Mouse (Mus musculus) stomach, embryonic 16.5 days (tissue): ENCODE measurements at regions not wholly inside any gene's neighbourhood (a gene's known extent, or its start where the extent isn't known, plus 50 kb on each side); places are given as distances from the start of the nearest gene placed in this dataset.

Experiments
- ATAC-seq: fragments of 200-750 bp; cut with Nextera tagmentation; 2 replicates; pipeline ENCODE4 v1.8.0; 2017; ENCODE audit warnings: moderate number of reproducible peaks, moderate TSS enrichment; ENCODE audit not compliant: insufficient read depth, low FRiP score
- H3K27ac ChIP-seq: fragments of 300-500 bp; sonication (generic); 2 replicates; pipeline ENCODE4 v1.5.1; 2014; ENCODE audit warnings: low read length
- H3K27me3 ChIP-seq: fragments of 300-500 bp; sonication (generic); 2 replicates; pipeline ENCODE4 v1.6.1; 2014; ENCODE audit warnings: low read length, control low read depth, mixed read lengths; ENCODE audit not compliant: control insufficient read depth, insufficient read depth
- H3K36me3 ChIP-seq: fragments of 300-500 bp; sonication (generic); 2 replicates; pipeline ENCODE4 v1.6.1; 2014; ENCODE audit warnings: low read length; ENCODE audit not compliant: control insufficient read depth, insufficient read depth
- H3K4me1 ChIP-seq: fragments of 300-500 bp; sonication (generic); 2 replicates; pipeline ENCODE4 v1.6.1; 2014; ENCODE audit warnings: low read length, control low read depth, mixed read lengths; ENCODE audit not compliant: control insufficient read depth, insufficient read depth
- H3K4me2 ChIP-seq: fragments of 300-500 bp; sonication (generic); 2 replicates; pipeline ENCODE4 v1.6.1; 2014; ENCODE audit warnings: low read depth, low read length, mixed read lengths
- H3K4me3 ChIP-seq: fragments of 300-500 bp; sonication (generic); replicated peaks from 2 replicates; pipeline ENCODE4 v1.5.1; 2014; ENCODE audit warnings: mild to moderate bottlenecking, low read length
- H3K9ac ChIP-seq: fragments of 300-500 bp; sonication (generic); 2 replicates; pipeline ENCODE4 v1.6.1; 2014; ENCODE audit warnings: low read length
- H3K9me3 ChIP-seq: fragments of 300-500 bp; sonication (generic); replicated peaks from 2 replicates; pipeline ENCODE4 v1.6.1; 2016; ENCODE audit warnings: low read length, control low read depth; ENCODE audit not compliant: control insufficient read depth
- WGBS: fragments of 180-500 bp; shearing (Covaris S2); extraction: QIAGEN DNeasy Blood & Tissue Kit; methylation state at CpG from one replicate; pipeline ENCODE4 v1.1.7; 2014; 5-methylcytosine and 5-hydroxymethylcytosine counted together

DNA sequence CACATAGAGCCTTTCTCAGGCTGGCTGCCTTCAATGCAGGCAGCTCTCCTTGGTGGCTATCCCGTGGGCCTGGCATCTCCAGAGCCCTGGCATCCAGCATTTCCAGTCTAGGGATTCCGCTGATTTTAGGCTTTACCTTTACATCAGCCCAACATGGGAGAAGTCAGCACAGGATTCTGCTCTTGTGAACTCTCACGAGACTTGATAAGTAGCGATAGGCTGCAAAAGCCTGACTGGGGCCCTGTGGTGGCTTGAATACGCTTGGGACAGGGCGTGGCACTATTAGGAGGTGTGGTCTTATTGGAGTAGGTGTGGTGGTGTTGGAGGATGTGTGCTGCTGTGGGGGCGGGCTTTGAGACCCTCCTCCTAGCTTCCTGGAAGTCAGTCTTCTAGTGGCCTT lies 73.8 kb upstream of the Runx3 start:
- Histone ChIP-seq H3K27ac (no peak overlapping the region), H3K9ac (no peak overlapping the region), H3K4me3 (no peak overlapping the region), H3K9me3 (no peaks in the 10 kb centered on the region), H3K4me2 (no peak overlapping the region), H3K27me3 (no peaks in the 10 kb centered on the region), H3K36me3 (no peaks in the 10 kb centered on the region), H3K4me1 (no peaks in the 10 kb centered on the region)
- 67% methylated on average over 7 of the region's 7 CpGs for WGBS
- ATAC-seq = no peak

DNA sequence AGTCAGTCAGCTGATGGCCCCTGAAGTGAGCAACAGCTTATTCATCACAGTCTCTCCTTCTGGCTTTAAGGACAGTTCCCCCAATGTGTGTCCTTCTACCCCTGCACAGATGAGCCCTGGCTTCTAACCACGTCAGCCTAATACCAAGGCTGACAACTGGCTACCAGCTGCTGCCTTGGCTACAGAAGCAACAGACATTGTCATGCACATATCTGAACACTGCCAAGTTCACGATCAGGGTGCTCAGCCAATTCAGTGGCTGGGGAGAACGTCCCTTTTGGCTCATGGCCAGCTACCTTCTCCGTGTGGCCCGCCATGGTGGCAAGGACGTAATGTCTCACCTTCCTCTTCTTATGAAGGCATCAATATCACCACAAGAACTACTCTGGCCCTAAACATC lies 73.2 kb upstream of the Runx3 start:
- H3K27me3 ChIP-seq = no peaks in the 10 kb centered on the region
- WGBS = 79% methylated on average over 6 of the region's 6 CpGs
- H3K9me3 ChIP-seq = no peaks in the 10 kb centered on the region
- no peaks in the 10 kb centered on the region for H3K4me1 ChIP-seq
- ATAC-seq = no peak
- no peak overlapping the region for H3K4me3 ChIP-seq
- no peak overlapping the region for H3K4me2 ChIP-seq
- no peaks in the 10 kb centered on the region for H3K36me3 ChIP-seq
- H3K9ac ChIP-seq = no peak overlapping the region
- no peak overlapping the region for H3K27ac ChIP-seq

DNA sequence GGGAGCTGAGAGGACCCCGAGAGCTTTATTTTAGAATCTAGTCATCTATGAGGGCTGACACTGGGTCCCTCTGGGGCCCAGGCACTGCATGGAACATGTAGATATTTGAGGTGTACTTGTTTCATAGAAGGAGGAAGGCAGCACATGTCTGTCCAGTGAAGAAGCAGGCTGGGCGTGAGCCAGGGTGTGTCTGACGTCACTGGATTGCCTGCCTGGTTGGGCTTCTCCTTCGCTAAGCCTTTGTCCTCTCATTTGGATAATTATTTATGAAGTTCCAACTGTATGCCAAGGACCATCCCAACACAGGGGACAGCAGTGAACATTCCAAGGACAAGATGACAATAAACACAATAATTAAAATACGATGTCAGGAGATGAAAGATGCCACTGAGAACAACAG lies 72.7 kb upstream of the Runx3 start:
- no peaks in the 10 kb centered on the region for H3K36me3 ChIP-seq
- H3K27ac ChIP-seq = no peak overlapping the region
- H3K4me1 ChIP-seq = no peaks in the 10 kb centered on the region
- H3K4me2 ChIP-seq = no peak overlapping the region
- no peaks in the 10 kb centered on the region for H3K27me3 ChIP-seq
- WGBS = 71% methylated on average over 5 of the region's 5 CpGs
- H3K9me3 ChIP-seq = no peaks in the 10 kb centered on the region
- no peak for ATAC-seq
- no peak overlapping the region for H3K4me3 ChIP-seq
- no peak overlapping the region for H3K9ac ChIP-seq

DNA sequence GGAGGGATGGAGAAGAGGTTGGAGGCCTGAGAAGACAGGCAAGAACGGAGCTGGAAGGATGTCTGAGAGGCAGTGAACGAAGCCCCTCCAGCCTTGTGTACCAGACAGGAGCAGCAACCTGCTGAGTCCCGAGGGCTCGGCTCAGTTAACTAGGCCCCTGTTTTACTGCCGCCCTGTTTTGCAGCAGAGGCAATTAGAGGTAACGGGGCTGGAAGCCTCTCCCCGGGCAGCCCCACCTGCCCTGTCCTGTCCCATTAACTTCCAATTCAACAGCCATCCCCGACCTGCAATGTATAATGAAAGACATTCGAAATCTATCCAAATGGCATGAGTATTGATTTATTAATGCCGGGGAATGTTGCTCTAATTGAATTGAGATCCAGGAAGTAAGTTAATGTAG lies 70.5 kb upstream of the Runx3 start:
- Histone ChIP-seq H3K36me3 (no peaks in the 10 kb centered on the region), H3K27ac (no peak overlapping the region), H3K9me3 (no peaks in the 10 kb centered on the region; the same call in 1 of the 2 replicates), H3K4me3 (no peak overlapping the region), H3K9ac (no peak overlapping the region), H3K27me3 (no peaks in the 10 kb centered on the region), H3K4me2 (no peak overlapping the region), H3K4me1 (0 out of 2 replicates have a peak, but pooled peaks cover 4% of the 10 kb centered on the region)
- 67% methylated on average over 10 of the region's 10 CpGs for WGBS
- ATAC-seq = no peak

DNA sequence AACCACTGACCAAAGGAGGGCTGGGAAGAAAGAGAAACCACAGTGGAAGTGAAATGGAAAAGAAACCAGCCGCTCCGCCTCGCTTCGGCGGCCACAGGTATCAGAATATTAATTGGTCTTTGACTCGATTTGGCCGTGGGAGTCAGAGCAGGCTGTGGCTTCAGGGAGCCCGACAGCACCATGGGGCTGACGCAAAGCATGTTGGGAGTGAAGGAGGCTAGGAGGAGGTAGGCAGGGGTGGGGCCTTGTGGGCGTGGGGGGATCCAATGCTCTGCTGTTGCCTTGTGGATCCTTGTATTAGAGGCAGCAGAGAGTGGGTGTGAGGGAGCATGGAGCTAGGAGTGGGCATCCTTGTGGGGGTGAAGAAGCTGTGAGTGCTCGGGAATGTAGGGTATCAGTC lies 69.0 kb upstream of the Runx3 start:
- no peak overlapping the region for H3K4me3 ChIP-seq
- ATAC-seq = no peak
- WGBS = 71% methylated on average over 11 of the region's 11 CpGs
- H3K9ac ChIP-seq = no peak overlapping the region
- no peaks in the 10 kb centered on the region; the same call in 1 of the 2 replicates for H3K9me3 ChIP-seq
- peaks cover 4% of the 10 kb centered on the region; the same call in 1 of the 2 replicates for H3K4me1 ChIP-seq
- H3K36me3 ChIP-seq = no peaks in the 10 kb centered on the region
- H3K4me2 ChIP-seq = no peak overlapping the region
- no peak overlapping the region for H3K27ac ChIP-seq
- no peaks in the 10 kb centered on the region for H3K27me3 ChIP-seq

DNA sequence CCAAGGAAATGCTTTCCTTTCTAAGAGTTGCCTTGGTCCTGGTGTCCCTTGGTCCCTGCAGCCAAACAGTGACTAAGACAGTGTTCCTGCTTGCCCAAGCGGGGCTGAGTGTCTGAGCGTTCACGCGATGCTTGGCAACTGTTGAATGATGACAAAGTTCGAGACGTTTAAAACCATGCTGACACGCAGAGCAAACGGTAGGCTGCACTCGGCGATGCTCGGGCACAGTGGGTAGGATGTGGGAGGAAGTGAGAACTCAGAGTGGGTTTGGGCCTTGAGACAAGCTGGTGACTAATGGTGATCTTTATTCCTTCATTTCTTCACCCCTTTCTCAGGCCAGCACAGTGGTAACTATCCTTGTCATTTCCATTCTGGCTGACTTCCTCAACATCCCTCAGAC lies 66.9 kb upstream of the Runx3 start:
- no peaks in the 10 kb centered on the region for H3K36me3 ChIP-seq

DNA sequence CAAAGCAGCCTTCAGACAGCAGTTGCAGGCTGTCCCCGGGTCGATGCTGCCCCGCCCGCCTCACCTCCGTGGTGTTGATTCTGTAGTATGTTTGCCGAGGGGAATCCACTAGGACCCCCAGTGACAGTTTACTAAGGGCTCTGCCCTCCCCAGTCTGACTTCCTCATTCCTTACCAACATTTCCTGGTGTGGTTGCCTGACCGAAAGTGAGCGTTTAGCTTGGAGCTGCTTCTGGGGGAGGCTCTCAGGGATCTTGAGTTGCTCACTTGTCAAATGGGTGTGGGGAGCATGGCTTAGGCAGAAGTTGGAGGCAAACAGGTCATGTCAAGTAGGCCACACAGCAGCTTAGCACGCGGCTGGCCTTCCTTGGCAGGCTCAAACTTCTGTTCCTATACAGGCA lies 66.1 kb upstream of the Runx3 start:
- Histone ChIP-seq H3K9me3 (no peaks in the 10 kb centered on the region; the same call in 1 of the 2 replicates), H3K4me2 (no peak overlapping the region), H3K9ac (peak overlapping the region; percentile 3; the same call in 1 of the 2 replicates), H3K4me1 (peaks cover 4% of the 10 kb centered on the region; the same call in 1 of the 2 replicates), H3K36me3 (no peaks in the 10 kb centered on the region), H3K27ac (no peak overlapping the region), H3K27me3 (no peaks in the 10 kb centered on the region), H3K4me3 (no peak overlapping the region)
- no peak for ATAC-seq
- WGBS = 50% methylated on average over 10 of the region's 10 CpGs

More for the DNA sequence above, 66.9 kb upstream of the Runx3 start:
- Histone ChIP-seq H3K4me1 (peaks cover 4% of the 10 kb centered on the region; the same call in 1 of the 2 replicates), H3K9me3 (no peaks in the 10 kb centered on the region; the same call in 1 of the 2 replicates), H3K27ac (no peak overlapping the region), H3K27me3 (no peaks in the 10 kb centered on the region), H3K4me3 (no peak overlapping the region), H3K4me2 (no peak overlapping the region), H3K9ac (no peak overlapping the region)
- no peak for ATAC-seq
- WGBS = 88% methylated on average over 11 of the region's 11 CpGs

DNA sequence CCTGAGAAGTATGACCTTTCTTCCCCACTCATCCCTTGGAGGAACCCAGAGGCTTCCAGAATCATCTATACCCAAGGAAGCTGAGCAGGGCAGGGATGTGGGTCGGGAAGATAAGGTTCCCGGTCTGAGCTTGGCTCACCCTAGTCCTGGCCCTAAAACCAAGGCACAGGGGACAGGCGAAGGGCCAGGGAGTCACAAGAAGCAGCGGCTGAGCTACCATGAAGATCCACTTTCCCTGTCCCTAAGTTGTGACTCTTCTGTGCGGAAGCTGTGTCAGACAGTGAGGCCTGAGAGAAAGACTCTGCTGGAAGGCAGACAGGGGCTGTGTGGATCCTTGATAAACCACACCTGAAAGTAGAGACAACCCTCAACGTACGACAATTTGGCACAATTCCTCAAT lies 64.1 kb upstream of the Runx3 start:
- no peak overlapping the region for H3K4me3 ChIP-seq
- H3K27ac ChIP-seq = no peak overlapping the region
- H3K36me3 ChIP-seq = no peaks in the 10 kb centered on the region
- 93% methylated on average over 7 of the region's 7 CpGs for WGBS
- H3K9me3 ChIP-seq = no peaks in the 10 kb centered on the region; the same call in 1 of the 2 replicates
- no peaks in the 10 kb centered on the region for H3K27me3 ChIP-seq
- peaks cover 4% of the 10 kb centered on the region; the same call in 1 of the 2 replicates for H3K4me1 ChIP-seq
- H3K9ac ChIP-seq = no peak overlapping the region
- no peak for ATAC-seq
- no peak overlapping the region for H3K4me2 ChIP-seq

DNA sequence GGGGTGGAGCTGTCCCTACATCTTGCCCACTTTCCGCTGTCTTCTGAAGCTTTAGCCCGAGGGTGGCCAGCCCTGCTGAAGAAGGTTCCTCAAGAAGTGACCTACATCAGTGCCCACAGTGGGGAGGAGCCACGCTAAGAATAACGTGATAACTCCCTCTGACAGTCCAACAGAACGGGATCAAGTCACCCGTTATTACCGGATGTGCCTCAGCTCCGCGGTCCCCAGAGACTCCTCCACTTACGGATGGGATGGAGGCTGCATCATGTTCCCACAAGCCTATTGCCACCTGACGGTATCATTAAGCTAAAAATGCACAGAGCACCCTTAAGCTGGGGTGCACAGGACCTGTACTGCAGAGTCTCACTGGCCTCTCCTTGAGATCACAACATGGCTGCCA lies 63.2 kb upstream of the Runx3 start:
- WGBS = 86% methylated on average over 11 of the region's 11 CpGs
- no peak for ATAC-seq
- no peak overlapping the region for H3K4me2 ChIP-seq

More for the DNA sequence above, 63.2 kb upstream of the Runx3 start:
- H3K27me3 ChIP-seq = no peaks in the 10 kb centered on the region
- no peak overlapping the region for H3K27ac ChIP-seq
- H3K4me3 ChIP-seq = no peak overlapping the region
- H3K4me1 ChIP-seq = peaks cover 4% of the 10 kb centered on the region; the same call in 1 of the 2 replicates
- H3K9ac ChIP-seq = no peak overlapping the region
- no peaks in the 10 kb centered on the region; the same call in 1 of the 2 replicates for H3K9me3 ChIP-seq
- H3K36me3 ChIP-seq = no peaks in the 10 kb centered on the region
